Mouse (Mus musculus): Measurements from ENCODE around the gene Rngtt.

GRCm38 (mm10) chr4:33459851-33460250, 149.7 kb downstream of the Rngtt start:
- TF ChIP-seq CTCF (conservative IDR thresholded peaks at IDR 0.05; ENCODE audit: insufficient read depth, insufficient read length, low read depth, low read length) (no peak), POLR2A (IDR thresholded peaks at IDR 0.05; ENCODE audit: low read depth, low read length) (no peak)

Measured in kidney, adult 2 months (tissue).